Mouse (Mus musculus): ENCODE data around the gene R3hcc1l.

GRCm38 (mm10) chr19:42613647-42614225 lies 95.2 kb downstream of the R3hcc1l start:
- TF ChIP-seq CTCF (IDR thresholded peaks at IDR 0.05; ENCODE audit: low read depth) (no peak), EP300 (optimal IDR thresholded peaks at IDR 0.05) (no peak)
